Mouse (Mus musculus) urinary bladder, postnatal 10 days (tissue): Measurements from ENCODE around the gene Dolpp1.

ENCODE experiments used
- DNase-seq: peaks from one replicate; pipeline ENCODE4 v3.0.0; 2022; ENCODE audit warnings: low spot score

The Dolpp1 gene

GRCm38 (mm10) chr2:30440701-30441517 lies 48.9 kb downstream of the Dolpp1 start:
- DNase-seq = no peak

GRCm38 (mm10) chr2:30441518-30442497 lies 49.8 kb downstream of the Dolpp1 start:
- DNase-seq = no peak

- no peak for DNase-seq
Observed at GRCm38 (mm10) chr2:30442498-30442890, 50.4 kb downstream of the Dolpp1 start.

GRCm38 (mm10) chr2:30443281-30443680 lies 51.2 kb downstream of the Dolpp1 start:
- DNase-seq = no peak

GRCm38 (mm10) chr2:30444006-30444405 lies 52.0 kb downstream of the Dolpp1 start:
- DNase-seq = no peak

GRCm38 (mm10) chr2:30444450-30444849 lies 52.4 kb downstream of the Dolpp1 start:
- DNase-seq = no peak

- no peak for DNase-seq
Observed at GRCm38 (mm10) chr2:30445312-30445711, 53.3 kb downstream of the Dolpp1 start.

GRCm38 (mm10) chr2:30446891-30447826 lies 55.1 kb downstream of the Dolpp1 start:
- no peak for DNase-seq

GRCm38 (mm10) chr2:30448371-30448770 lies 56.3 kb downstream of the Dolpp1 start:
- DNase-seq = no peak
